Mouse (Mus musculus) testis, postnatal 10 days (tissue): Measurements from ENCODE around the gene Slc25a18.
A peak's percentile ranks its signal among the peaks of the same experiment; 100 is the strongest.
"Not testable (repeated sequence)": the region's sequence is repeated elsewhere in the genome, so short reads cannot be mapped to it uniquely, and the experiment has no call there.

Source experiments
- DNase-seq: peaks from one replicate; pipeline ENCODE4 v3.0.0; 2021; ENCODE audit warnings: low spot score

Slc25a18 gene

DNA sequence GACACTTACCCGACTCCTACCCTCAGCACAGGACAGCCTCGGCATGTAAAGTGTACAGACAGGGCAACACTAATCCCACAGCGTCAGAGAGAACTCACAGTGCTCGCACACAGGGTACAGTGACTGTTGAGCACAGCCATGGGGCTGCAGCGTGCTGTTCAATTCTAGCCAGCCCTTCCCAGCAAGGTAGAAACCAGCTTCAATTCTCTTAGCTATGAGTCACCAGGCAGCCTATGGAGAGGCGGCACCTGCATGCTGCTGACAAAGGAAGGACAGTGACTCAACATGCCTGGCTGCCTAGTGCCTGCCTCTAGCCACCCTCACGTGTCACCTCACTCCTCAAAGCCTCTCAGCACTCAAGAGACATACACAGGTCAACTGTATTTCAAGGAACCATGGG, 24.6 kb downstream of the Slc25a18 start:
- no peak for DNase-seq

DNA sequence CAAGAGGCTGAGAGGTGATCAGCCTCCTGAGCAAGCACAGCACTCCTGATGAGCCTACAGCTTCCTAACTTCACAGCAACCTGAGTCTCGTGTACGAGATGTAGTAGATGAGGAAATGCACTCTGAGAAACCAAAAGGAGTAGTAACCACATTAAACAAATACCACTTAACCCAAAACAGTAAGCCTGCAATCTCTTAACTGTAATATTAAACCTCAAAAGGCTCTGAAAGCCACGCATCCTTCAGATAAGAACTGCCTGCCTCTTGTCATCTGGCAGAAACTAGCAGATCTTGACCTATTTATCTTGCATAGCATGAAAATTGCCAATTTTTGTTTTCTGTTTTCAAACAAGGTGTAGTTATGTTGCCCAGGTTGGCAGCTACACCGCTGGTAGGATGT, 25.5 kb downstream of the Slc25a18 start:
- DNase-seq: no peak

GRCm38 (mm10) chr6:120799581-120800041, 26.2 kb downstream of the Slc25a18 start:
- DNase-seq: no peak

DNA sequence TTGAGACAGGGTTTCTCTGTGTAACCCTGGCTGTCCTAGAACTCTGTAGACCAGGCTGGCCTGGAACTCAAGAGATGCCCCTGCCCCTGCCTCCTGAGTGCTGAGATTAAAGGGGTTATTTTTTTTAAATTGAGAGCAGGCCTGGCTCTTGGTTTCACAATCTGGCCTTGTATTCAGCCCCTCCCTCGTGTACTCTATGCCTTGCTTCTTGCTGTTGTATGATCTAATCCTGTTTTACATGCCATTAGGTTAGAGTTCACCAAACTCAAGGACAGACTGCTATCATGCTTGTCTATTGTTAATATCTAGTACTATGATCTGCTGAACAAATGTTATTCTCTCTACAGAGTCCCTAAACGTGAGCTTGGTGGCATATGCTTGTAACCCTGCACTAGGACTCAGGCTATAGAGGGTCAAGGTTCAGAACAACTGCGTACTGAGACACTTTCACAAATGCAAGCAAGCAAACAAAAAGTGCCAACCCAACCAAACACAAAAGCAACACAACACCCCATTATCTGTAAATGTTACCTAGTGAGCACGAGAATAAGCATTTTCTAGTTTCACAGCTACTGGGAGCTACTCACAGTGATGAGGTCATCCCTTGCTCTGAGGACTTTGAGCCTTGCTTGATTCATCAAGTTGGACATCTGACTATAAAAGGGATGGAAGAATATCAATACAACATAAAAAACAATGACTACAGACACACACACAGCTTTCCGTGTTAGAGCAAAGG, 33.8 kb downstream of the Slc25a18 start:
- no peak for DNase-seq

DNA sequence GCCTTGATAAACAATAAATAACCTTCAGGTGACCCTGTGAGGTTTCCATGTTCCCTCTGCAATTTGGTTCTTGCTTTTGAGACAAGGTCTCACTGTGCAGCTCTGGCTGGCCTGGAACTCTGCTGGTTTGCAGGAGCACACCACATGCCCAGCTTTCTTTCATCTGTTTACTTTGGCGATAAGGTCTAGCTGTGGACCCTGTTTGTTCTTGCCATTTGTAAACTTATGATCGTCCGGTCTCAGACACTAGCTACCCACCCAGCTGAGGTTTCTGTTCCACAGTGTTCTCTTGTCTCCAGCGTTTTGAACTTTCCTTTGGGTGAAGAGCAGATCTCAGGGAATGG, 34.3 kb downstream of the Slc25a18 start:
- no peak for DNase-seq

- not testable (repeated sequence) for DNase-seq
Measured at GRCm38 (mm10) chr6:120811999-120812398, 38.6 kb downstream of the Slc25a18 start.

DNA sequence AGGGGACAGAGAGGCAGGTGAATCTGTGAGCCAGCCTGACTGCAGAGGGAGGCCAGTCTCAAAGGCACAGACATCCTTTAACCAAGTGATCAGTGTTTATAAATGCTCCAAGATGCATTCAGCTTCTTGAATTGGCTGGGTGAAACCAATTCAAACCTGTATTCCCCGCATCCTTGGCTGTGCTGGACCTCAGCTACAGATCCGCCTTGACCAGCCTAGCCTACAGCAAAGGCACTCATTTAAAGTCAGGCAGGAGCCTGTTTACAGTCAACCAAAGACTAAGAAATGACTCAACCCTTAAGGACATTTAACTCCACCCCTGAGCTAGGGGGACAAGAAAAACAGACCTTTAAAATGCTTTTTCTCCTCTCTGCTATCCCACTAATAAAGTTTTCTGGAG, 45.9 kb downstream of the Slc25a18 start:
- no peak for DNase-seq

- DNase-seq: no peak
Measured at GRCm38 (mm10) chr6:120820144-120820543, 46.8 kb downstream of the Slc25a18 start.

- no peak for DNase-seq
Measured at GRCm38 (mm10) chr6:120820941-120821340, 47.6 kb downstream of the Slc25a18 start.

GRCm38 (mm10) chr6:120821715-120822114, 48.3 kb downstream of the Slc25a18 start:
- no peak for DNase-seq

GRCm38 (mm10) chr6:120822307-120822928, 49.0 kb downstream of the Slc25a18 start, which contains the start of gene Atp6v1e1:
TSS of gene Atp6v1e1 (minus strand) at chr6:120822793.
- peak; percentile 91 for DNase-seq

GRCm38 (mm10) chr6:120822937-120823614, 49.7 kb downstream of the Slc25a18 start:
- DNase-seq: peak; percentile 49

- DNase-seq: no peak
Measured at GRCm38 (mm10) chr6:120830056-120830455, 56.7 kb downstream of the Slc25a18 start.

- DNase-seq: no peak
Measured at GRCm38 (mm10) chr6:120830866-120831608, 57.7 kb downstream of the Slc25a18 start.

DNA sequence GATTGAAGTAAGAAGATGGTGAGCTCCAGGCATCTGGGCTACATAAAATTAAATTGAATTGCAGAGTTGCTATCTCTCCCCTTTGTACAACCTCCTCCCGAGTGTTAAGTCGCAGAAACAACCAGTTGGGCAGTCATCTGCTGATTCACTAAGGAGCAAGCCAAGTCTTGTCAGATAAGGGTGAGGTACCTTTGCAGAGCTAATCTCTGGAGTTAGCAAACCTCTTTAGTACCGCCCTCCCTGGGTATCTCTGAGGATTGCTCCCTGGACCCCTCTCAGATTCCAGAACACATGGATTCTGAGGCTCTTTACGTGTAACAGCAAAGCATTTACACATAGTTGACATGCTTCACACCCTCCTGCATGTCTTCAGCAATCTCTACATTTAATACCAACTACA, 58.7 kb downstream of the Slc25a18 start:
- no peak for DNase-seq

- no peak for DNase-seq
Measured at GRCm38 (mm10) chr6:120834766-120835321, 61.5 kb downstream of the Slc25a18 start.

GRCm38 (mm10) chr6:120835474-120836374, 62.3 kb downstream of the Slc25a18 start, which contains the start of gene Bcl2l13:
TSS of gene Bcl2l13 (plus strand) at chr6:120836212.
- peak; percentile 99 for DNase-seq

GRCm38 (mm10) chr6:120836389-120837151, 63.2 kb downstream of the Slc25a18 start:
- DNase-seq: peak; percentile 72

- no peak for DNase-seq
Measured at GRCm38 (mm10) chr6:120837152-120837530, 63.8 kb downstream of the Slc25a18 start.

- no peak for DNase-seq
Measured at GRCm38 (mm10) chr6:120840258-120840657, 66.9 kb downstream of the Slc25a18 start.
